Mouse (Mus musculus) limb, embryonic 15.5 days (tissue): Measurements from ENCODE around the gene Zfp182. TPM values are rescaled to one million over a fixed set of nuclear protein-coding genes. Genes with fewer than 3 reads are reported as not detected.

Experiments
- ATAC-seq: fragments of 200-750 bp; cut with Nextera tagmentation; 2 replicates; pipeline ENCODE4 v1.8.0; 2017; ENCODE audit warnings: low read depth, moderate TSS enrichment; ENCODE audit not compliant: insufficient number of reproducible peaks, low FRiP score, low TSS enrichment
- H3K27ac ChIP-seq: fragments of 300-500 bp; sonication (generic); 2 replicates; pipeline ENCODE4 v1.5.1; 2015; ENCODE audit warnings: moderate library complexity, mild to moderate bottlenecking, inconsistent platforms
- H3K27me3 ChIP-seq: fragments of 300-500 bp; sonication (generic); 2 replicates; pipeline ENCODE4 v1.6.1; 2015; ENCODE audit warnings: inconsistent platforms
- H3K36me3 ChIP-seq: fragments of 300-500 bp; sonication (generic); 2 replicates; pipeline ENCODE4 v1.6.1; 2015; ENCODE audit warnings: inconsistent platforms
- H3K4me1 ChIP-seq: fragments of 300-500 bp; sonication (generic); 2 replicates; pipeline ENCODE4 v1.6.1; 2015; ENCODE audit warnings: inconsistent platforms
- H3K4me2 ChIP-seq: fragments of 300-500 bp; sonication (generic); 2 replicates; pipeline ENCODE4 v1.6.1; 2015; ENCODE audit warnings: mild to moderate bottlenecking, inconsistent platforms
- H3K4me3 ChIP-seq: fragments of 300-500 bp; sonication (generic); 2 replicates; pipeline ENCODE4 v1.5.1; 2015; ENCODE audit warnings: mild to moderate bottlenecking, inconsistent platforms
- H3K9ac ChIP-seq: fragments of 300-500 bp; sonication (generic); 2 replicates; pipeline ENCODE4 v1.6.1; 2015; ENCODE audit warnings: inconsistent platforms
- H3K9me3 ChIP-seq: fragments of 300-500 bp; sonication (generic); 2 replicates; pipeline ENCODE4 v1.6.1; 2016; ENCODE audit warnings: inconsistent platforms
- WGBS: fragments of 180-500 bp; shearing (Covaris S2); methylation state at CpG from one replicate; pipeline ENCODE4 v1.1.7; 2015; 5-methylcytosine and 5-hydroxymethylcytosine counted together
- polyA plus RNA-seq: library from polyadenylated mRNA; unstranded; fragments of >200 nt; fragmentation: Nextera tagmentation; extraction: Ambion mirVana; gene quantifications from 2 replicates; pipeline ENCODE4 v1.2.1, GENCODE M21; 2015

Gene Zfp182
- 6.2 and 7.4 TPM in 2 replicates for polyA plus RNA-seq

DNA sequence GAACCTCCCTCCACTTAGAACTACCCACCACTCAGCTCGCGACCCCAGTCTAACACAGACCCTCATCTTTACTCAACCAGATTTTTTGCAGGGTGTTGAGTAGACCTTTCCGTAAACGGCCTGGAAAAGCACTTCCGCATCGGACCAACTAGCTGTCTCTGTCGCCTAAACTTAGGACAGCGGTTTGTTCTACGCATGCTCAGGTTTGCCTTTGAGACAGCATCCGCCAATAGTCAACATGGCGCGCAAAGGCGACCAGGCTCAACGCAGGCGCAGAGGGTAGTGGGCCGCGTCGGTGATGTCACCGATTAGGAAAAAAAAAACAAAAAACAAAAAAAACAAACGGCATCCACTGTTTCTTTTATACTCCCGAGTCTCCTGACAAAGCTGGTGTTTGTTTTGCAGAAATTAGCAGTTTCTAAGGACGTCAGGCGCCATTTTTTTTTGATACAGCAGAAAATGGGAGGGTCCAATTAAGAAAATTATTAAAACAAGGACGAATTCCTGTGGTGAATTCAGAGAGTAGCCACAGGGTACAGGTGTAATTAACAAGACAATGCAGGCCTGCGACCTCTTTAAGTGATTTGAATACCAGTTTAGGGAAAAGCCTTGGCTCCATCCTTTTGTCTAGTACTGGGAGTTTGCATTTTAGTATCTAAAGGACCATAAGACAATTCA is at the start of gene Zfp182:
Gene Zfp182 (minus strand): TSS at position 451 of the 678 bp plus-strand sequence.
- H3K27me3 ChIP-seq, result no peaks in the 10 kb centered on the region
- H3K4me1 ChIP-seq, result no peaks in the 10 kb centered on the region
- no peak within 1 kb of the TSS; the same call in 1 of the 2 replicates for H3K9ac ChIP-seq
- ATAC-seq, result 0 out of 2 replicates have a peak, but pooled peaks have one; percentile 71
- 0 out of 2 replicates have a peak within 1 kb of the TSS, but pooled peaks have one; percentile 57 for H3K27ac ChIP-seq
- no peaks in the 10 kb centered on the region for H3K36me3 ChIP-seq
- H3K4me3 ChIP-seq, result peak within 1 kb of the TSS; percentile 47
- H3K9me3 ChIP-seq, result no peaks in the 10 kb centered on the region
- peak within 1 kb of the TSS; percentile 37 for H3K4me2 ChIP-seq
- WGBS, result 27% methylated on average over 25 of the region's 25 CpGs

DNA sequence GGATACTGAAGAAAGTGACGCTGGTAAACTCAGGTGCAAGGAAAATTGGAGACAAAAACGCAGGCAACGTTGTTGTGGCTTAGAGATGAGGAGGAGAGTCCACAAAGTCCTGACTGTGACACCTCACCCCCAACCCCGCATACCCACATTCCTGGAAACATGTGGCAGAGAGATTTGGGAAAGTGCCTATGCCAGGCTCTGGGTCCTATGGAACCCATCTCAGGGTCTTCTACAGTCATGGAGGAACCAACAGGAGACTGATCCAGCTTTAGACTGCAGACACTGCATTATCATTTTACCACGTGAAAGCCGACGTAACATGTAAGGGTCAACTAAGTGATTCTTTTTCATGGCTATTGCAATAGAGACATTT is 27.7 kb upstream of the Zfp182 start:
- H3K27ac ChIP-seq, result peak overlapping the region; percentile 81
- 47% methylated on average over 7 of the region's 7 CpGs for WGBS
- H3K9ac ChIP-seq, result no peak overlapping the region

DNA sequence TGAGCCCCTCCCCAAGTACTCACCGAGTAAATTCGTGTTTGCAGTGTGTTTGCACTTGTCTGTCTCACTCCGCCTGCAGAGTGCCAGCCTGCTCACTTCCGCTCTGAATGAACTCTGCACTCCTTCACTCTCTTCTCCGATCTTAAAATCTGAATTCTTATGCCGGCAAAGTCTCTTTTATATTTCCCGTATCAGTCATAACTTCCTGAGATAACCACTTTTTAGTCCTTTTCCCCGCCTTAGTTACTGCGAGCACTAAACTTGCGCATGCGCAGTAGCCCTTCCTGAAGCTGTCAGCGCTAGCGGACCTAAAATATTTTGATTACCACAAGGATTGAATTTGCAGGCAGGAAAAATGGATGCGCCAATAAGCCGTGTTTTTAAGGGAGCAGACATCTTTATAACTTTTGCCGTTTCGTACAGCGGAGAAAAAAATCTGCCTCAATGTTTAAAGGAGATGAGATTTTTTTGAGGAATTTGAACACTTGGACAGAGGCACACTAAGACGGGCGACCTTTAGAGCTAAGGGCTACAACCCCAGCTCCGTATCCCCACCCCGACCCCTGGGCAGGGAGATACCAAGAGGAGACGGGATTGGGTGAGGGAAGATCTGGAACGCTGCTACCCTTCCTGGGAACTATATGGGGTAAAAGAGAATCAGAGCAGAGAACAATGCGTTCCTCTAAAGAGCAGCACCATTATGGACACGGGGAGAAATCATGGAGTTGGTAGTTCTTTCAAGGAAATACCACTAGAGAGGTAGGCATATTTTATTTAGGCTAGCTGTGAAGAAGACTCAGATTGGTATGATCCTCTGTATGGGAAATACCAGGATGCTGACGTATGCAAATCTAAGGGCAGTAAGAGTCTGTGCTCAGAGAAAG is 27.1 kb upstream of the Zfp182 start, which contains the start of gene Zfp300:
Gene Zfp300 (minus strand): TSS at position 545 of the 884 bp plus-strand sequence.
- H3K27ac ChIP-seq, result peak within 1 kb of the TSS; percentile 81

More for the DNA sequence above, 27.7 kb upstream of the Zfp182 start:
- Histone ChIP-seq H3K4me3 (peak overlapping the region; percentile 42), H3K9me3 (no peaks in the 10 kb centered on the region), H3K4me1 (no peaks in the 10 kb centered on the region), H3K27me3 (no peaks in the 10 kb centered on the region), H3K36me3 (no peaks in the 10 kb centered on the region), H3K4me2 (peak overlapping the region; percentile 44)
- no peak for ATAC-seq

DNA sequence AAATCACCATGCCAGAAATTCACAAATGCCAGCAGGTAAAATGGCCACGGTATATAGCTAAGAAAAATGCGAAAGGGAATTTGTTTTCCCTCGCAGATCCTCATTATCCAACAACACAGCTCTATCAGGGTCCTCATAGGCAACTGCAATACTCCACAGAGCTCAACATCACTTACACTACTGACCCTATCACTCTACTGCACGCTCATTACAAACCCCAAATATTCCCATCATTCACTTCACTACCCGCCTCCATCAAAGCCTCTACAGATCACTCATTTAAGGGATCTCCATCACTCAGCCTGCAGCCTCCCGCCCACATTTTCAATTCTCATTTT is 26.5 kb upstream of the Zfp182 start:
- peak overlapping the region; percentile 81; the same call in 1 of the 2 replicates for H3K27ac ChIP-seq
- no peaks in the 10 kb centered on the region for H3K9me3 ChIP-seq
- H3K4me2 ChIP-seq, result peak overlapping the region; percentile 44
- peak overlapping the region; percentile 42 for H3K4me3 ChIP-seq
- no peaks in the 10 kb centered on the region for H3K36me3 ChIP-seq
- H3K4me1 ChIP-seq, result no peaks in the 10 kb centered on the region
- H3K9ac ChIP-seq, result no peak overlapping the region
- H3K27me3 ChIP-seq, result no peaks in the 10 kb centered on the region
- peak; percentile 24; the same call in 1 of the 2 replicates for ATAC-seq
- 49% methylated on average over 6 of the region's 6 CpGs for whole genome bisulfite sequencing

More for the DNA sequence above, 27.1 kb upstream of the Zfp182 start, which contains the start of gene Zfp300:
- H3K9ac ChIP-seq, result no peak within 1 kb of the TSS
- no peaks in the 10 kb centered on the region for H3K27me3 ChIP-seq
- H3K4me1 ChIP-seq, result no peaks in the 10 kb centered on the region
- H3K36me3 ChIP-seq, result no peaks in the 10 kb centered on the region
- WGBS, result 20% methylated on average over 27 of the region's 27 CpGs
- H3K4me3 ChIP-seq, result peak within 1 kb of the TSS; percentile 42
- peak within 1 kb of the TSS; percentile 44 for H3K4me2 ChIP-seq
- peak; percentile 69; the same call in 1 of the 2 replicates for ATAC-seq
- H3K9me3 ChIP-seq, result no peaks in the 10 kb centered on the region

GRCm38 (mm10) chrX:21068106-21068505 is 6.0 kb upstream of the Zfp182 start, which contains the start of gene Spaca5:
Gene Spaca5 (plus strand): TSS chrX:21068406.
- Histone ChIP-seq H3K36me3 (no peaks in the 10 kb centered on the region), H3K4me2 (no peak within 1 kb of the TSS), H3K9me3 (no peaks in the 10 kb centered on the region), H3K27me3 (no peaks in the 10 kb centered on the region), H3K27ac (no peak within 1 kb of the TSS), H3K9ac (no peak within 1 kb of the TSS), H3K4me1 (no peaks in the 10 kb centered on the region), H3K4me3 (no peak within 1 kb of the TSS)
- no peak for ATAC-seq

DNA sequence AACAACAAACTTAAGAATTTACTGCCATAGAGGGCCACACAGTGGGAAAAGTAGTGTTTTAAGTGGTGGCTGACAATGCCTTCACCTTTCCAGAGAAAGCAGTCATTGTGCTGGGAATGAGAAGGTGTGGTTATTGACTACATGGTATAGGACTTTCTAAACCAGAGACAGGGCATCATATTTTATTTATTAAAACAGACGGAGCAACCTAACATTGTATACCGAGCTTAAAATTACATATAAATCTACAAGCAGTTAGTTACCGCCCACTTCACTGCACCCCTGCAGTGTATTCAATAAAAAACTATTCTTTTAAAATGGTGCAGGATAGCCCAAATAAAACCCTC is 401 bp upstream of the Zfp182 start:
- WGBS, result 80% methylated on average over 3 of the region's 3 CpGs
- H3K4me2 ChIP-seq, result peak overlapping the region; percentile 22; the same call in 1 of the 2 replicates
- H3K9ac ChIP-seq, result no peak overlapping the region
- no peaks in the 10 kb centered on the region for H3K27me3 ChIP-seq
- H3K9me3 ChIP-seq, result no peaks in the 10 kb centered on the region
- H3K4me1 ChIP-seq, result no peaks in the 10 kb centered on the region
- H3K27ac ChIP-seq, result no peak overlapping the region
- ATAC-seq, result no peak
- H3K36me3 ChIP-seq, result no peaks in the 10 kb centered on the region
- H3K4me3 ChIP-seq, result peak overlapping the region; percentile 47

DNA sequence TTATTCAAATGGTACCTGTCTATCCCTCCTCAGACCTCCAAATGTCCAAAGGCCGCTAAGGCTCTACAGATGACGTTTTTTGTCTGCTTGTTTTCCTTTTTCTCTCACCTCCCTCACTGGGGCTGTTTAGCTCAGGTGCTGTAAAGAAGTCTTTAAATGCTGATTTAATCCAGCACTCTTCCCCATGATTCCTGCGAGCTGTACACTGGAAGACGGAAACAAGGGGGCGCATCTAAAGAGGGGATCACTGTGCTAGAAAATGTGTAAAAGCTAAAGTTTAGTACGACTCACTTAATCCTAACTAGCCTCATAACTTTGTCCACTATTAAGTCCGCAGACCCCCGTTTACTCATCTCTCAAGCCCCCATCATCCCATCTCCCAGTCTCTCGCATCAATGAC is 656 bp downstream of the Zfp182 start:
- Histone ChIP-seq H3K27me3 (no peaks in the 10 kb centered on the region), H3K27ac (0 out of 2 replicates have a peak overlapping the region, but pooled peaks have one; percentile 57), H3K9me3 (no peaks in the 10 kb centered on the region), H3K9ac (no peak overlapping the region; the same call in 1 of the 2 replicates), H3K36me3 (no peaks in the 10 kb centered on the region), H3K4me1 (no peaks in the 10 kb centered on the region), H3K4me2 (peak overlapping the region; percentile 37), H3K4me3 (peak overlapping the region; percentile 47)
- ATAC-seq, result 0 out of 2 replicates have a peak, but pooled peaks have one; percentile 52
- 29% methylated on average over 9 of the region's 9 CpGs for WGBS

DNA sequence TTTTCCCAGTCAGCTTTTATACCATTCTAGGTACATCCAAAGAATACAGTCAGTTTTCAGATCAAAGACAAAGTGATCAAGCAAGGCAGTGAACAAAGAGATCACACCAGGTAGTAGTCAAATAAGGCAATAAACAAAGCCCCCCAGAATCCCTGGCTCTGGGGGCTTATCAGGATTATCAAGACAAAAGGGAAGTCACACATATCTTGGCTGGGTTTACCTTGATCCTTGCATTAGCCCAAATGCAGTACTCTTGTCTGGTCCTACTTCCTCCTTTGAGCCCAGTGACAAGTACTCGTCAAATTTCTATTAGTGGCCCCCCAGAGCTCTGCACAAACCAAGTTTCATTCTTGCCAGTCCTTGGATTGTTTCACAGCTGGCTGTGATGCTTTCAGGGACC is 81.2 kb downstream of the Zfp182 start:
- no peaks in the 10 kb centered on the region for H3K9me3 ChIP-seq
- no peaks in the 10 kb centered on the region for H3K27me3 ChIP-seq
- no peak for ATAC-seq
- no peak overlapping the region for H3K4me2 ChIP-seq
- H3K4me1 ChIP-seq, result no peaks in the 10 kb centered on the region
- no peak overlapping the region for H3K27ac ChIP-seq
- H3K36me3 ChIP-seq, result no peaks in the 10 kb centered on the region
- 52% methylated on average over 1 of the region's 1 CpGs for WGBS
- H3K4me3 ChIP-seq, result no peak overlapping the region
- H3K9ac ChIP-seq, result no peak overlapping the region

Other genes with a start within 250 kb of the Zfp182 start
- 36.0 and 41.1 TPM in 2 replicates for gene Timp1, start 192.2 kb downstream of the Zfp182 start, polyA plus RNA-seq
- gene Syn1, start 141.3 kb downstream of the Zfp182 start, polyA plus RNA-seq, result 0.32 and 0.35 TPM in 2 replicates
- gene Cfp, start 130.8 kb downstream of the Zfp182 start, polyA plus RNA-seq, result 7.7 and 8.4 TPM in 2 replicates
- 11.6 and 14.4 TPM in 2 replicates for gene Elk1, start 111.7 kb downstream of the Zfp182 start, polyA plus RNA-seq
- 44.3 and 47.3 TPM in 2 replicates for gene Uxt, start 100.3 kb downstream of the Zfp182 start, polyA plus RNA-seq
- not detected in 2 replicates for gene Spaca5, start 6.1 kb upstream of the Zfp182 start, polyA plus RNA-seq
- gene Zfp300, start 27.2 kb upstream of the Zfp182 start, polyA plus RNA-seq, result 1.8 and 2.7 TPM in 2 replicates
- gene Ssxa1, start 53.5 kb upstream of the Zfp182 start, polyA plus RNA-seq, result not detected in 2 replicates
- not detected in 2 replicates for gene Gm21876, start 113.3 kb upstream of the Zfp182 start, polyA plus RNA-seq